Mouse (Mus musculus): ENCODE measurements around the gene Fgd6. TPM values are rescaled to one million over a fixed set of nuclear protein-coding genes. Genes with fewer than 3 reads are reported as not detected.
A peak's percentile ranks its signal among the peaks of the same experiment; 100 is the strongest.

Gene Fgd6
- polyA plus RNA-seq (2012; rRNA removed): 2.1 and 2.8 TPM in 2 replicates

DNA sequence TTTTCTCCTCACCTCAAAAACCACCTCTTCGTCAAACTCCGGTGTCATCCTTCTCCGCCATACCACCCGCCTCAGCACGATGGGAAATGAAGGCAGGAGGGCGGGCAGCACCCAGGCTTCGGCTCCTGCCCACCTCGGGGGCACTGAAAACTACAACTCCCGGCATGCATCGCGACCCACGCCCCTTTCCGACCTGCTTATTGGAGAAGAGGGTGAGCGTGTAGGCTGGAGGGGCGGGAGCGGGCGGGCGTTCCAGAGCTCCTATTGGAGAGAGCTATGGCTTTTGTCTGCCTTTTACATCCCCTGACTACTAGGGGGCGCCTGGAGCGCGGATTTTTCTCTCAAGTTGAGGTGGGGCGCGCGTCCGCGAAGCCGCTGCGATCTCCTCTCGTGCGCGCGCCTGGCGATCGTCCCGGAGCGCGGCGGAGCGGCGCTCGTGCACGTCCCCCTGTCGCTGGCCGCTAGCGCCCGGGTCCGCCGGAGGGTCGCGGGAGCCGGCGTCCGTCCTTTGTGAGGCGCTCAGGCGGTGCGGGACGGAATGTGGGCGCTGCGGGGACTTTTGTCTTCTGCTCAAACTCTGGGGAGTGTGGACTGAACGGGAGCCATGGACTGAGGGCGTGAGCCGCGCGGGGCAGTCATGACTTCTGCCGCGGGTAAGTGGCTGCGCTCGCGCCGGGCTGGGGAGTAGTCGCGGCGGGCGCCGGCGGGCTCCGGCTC is at the start of gene Fgd6, which contains the start of gene Vezt:
Gene Fgd6 (plus strand): TSS at position 344 of the 717 bp plus-strand sequence.
Gene Vezt (minus strand): TSS at position 160 of the 717 bp plus-strand sequence.
- DNase-seq (ENCODE audit: low read depth in 1 of 2, low spot score in 2 of 2): peak; percentile 99
- no peaks in the 10 kb centered on the region for H3K27me3 ChIP-seq (ENCODE audit: control insufficient read depth, insufficient read depth, low read length)
- WGBS: under 1% methylated on average over 75 of the region's 77 CpGs
- no peaks in the 10 kb centered on the region for H3K36me3 ChIP-seq (ENCODE audit: control insufficient read depth, insufficient read depth, low read length)
- TF ChIP-seq CTCF (IDR thresholded peaks at IDR 0.05; ENCODE audit: extremely low read depth, insufficient read depth, insufficient read length, insufficient replicate concordance) (peak; percentile 49; the same call in 1 of the 2 replicates), POLR2A (IDR thresholded peaks at IDR 0.05; ENCODE audit: low read depth, low read length) (peak; percentile 37; the same call in 1 of the 2 replicates)
- H3K27ac ChIP-seq (ENCODE audit: insufficient read depth, low read length): peak within 1 kb of the TSS; percentile 70
- peak within 1 kb of the TSS; percentile 93 for H3K4me3 ChIP-seq (ENCODE audit: extremely low read depth, insufficient read depth, insufficient read length)
- H3K4me1 ChIP-seq (ENCODE audit: control insufficient read depth, insufficient read depth, insufficient read length): peaks cover 2% of the 10 kb centered on the region; the same call in 1 of the 2 replicates

DNA sequence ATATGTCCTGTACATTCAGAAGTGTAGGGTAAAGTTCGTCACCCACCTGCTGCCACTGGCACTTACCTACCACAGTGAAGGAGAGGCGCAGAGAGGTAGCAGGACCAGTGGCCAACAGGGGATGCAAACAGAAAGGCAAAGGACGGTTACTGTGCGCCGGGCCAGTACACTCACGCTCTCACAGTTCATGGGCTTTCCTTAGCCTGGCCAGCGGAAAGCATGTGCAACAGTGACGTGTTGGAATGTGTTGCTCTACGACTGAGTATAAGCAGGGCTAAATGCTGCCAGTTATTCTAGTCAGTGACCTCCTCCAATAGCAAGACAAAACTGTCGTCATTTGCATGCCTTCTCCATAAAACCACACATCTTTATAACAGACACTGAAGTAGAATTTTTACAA is 41.7 kb upstream of the Fgd6 start:
- Histone ChIP-seq H3K4me3 (ENCODE audit: extremely low read depth, insufficient read depth, insufficient read length) (no peak overlapping the region), H3K27ac (ENCODE audit: insufficient read depth, low read length) (no peak overlapping the region), H3K4me1 (ENCODE audit: control insufficient read depth, insufficient read depth, insufficient read length) (no peaks in the 10 kb centered on the region), H3K36me3 (ENCODE audit: control insufficient read depth, insufficient read depth, low read length) (peaks cover 17% of the 10 kb centered on the region), H3K27me3 (ENCODE audit: control insufficient read depth, insufficient read depth, low read length) (no peaks in the 10 kb centered on the region)
- WGBS: 96% methylated on average over 10 of the region's 10 CpGs
- no peak for DNase-seq (ENCODE audit: low read depth in 1 of 2, low spot score in 2 of 2)
- TF ChIP-seq CTCF (IDR thresholded peaks at IDR 0.05; ENCODE audit: extremely low read depth, insufficient read depth, insufficient read length, insufficient replicate concordance) (no peak), POLR2A (IDR thresholded peaks at IDR 0.05; ENCODE audit: low read depth, low read length) (no peak)

DNA sequence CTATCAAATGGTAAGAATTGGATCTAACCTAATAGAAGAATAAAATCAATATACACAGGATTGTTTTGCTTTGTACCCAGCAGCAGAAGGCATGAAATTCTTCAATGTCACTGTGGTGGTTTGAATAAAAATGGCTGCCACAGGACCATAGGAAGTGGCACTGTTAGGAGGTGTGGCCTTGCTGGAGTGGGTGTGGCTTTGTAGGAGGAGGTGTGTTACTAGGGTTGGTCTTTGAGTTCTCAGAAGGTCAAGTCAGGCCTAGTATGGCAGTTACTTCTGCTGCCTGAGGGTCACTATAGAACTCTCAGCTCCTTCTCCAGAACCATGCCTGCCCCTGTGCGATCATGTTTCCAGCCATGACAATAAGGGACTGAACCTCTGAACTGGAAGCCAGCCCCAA is 40.7 kb upstream of the Fgd6 start:
- H3K27me3 ChIP-seq (ENCODE audit: control insufficient read depth, insufficient read depth, low read length): no peaks in the 10 kb centered on the region
- peaks cover 20% of the 10 kb centered on the region for H3K36me3 ChIP-seq (ENCODE audit: control insufficient read depth, insufficient read depth, low read length)
- 95% methylated on average over 1 of the region's 1 CpGs for WGBS

DNA sequence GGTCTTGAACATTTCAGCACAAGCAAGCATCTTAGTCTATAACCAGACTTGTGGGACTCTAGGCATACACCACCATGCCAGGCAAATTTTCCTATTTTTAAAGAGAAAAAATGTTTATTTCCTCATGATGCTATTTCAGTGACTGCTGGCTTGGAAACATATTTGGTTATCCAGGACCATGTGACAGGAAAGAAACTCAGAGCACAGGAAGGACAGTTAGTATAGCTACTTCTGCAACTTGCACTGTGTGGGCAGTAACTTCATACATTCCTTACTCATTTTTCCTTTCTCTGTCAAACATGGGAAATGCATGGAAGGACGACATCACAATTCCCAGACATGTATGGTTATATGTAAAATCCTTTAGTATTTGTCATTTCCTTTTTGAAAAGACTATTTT is 36.4 kb upstream of the Fgd6 start:
- no peak for DNase-seq (ENCODE audit: low read depth in 1 of 2, low spot score in 2 of 2)
- Histone ChIP-seq H3K27ac (ENCODE audit: insufficient read depth, low read length) (no peak overlapping the region), H3K27me3 (ENCODE audit: control insufficient read depth, insufficient read depth, low read length) (no peaks in the 10 kb centered on the region), H3K36me3 (ENCODE audit: control insufficient read depth, insufficient read depth, low read length) (peaks cover 29% of the 10 kb centered on the region), H3K4me1 (ENCODE audit: control insufficient read depth, insufficient read depth, insufficient read length) (no peaks in the 10 kb centered on the region), H3K4me3 (ENCODE audit: extremely low read depth, insufficient read depth, insufficient read length) (no peak overlapping the region)
- TF ChIP-seq CTCF (IDR thresholded peaks at IDR 0.05; ENCODE audit: extremely low read depth, insufficient read depth, insufficient read length, insufficient replicate concordance) (no peak), POLR2A (IDR thresholded peaks at IDR 0.05; ENCODE audit: low read depth, low read length) (no peak)
- 80% methylated on average over 1 of the region's 1 CpGs for WGBS

More for the DNA sequence above, 40.7 kb upstream of the Fgd6 start:
- Histone ChIP-seq H3K4me1 (ENCODE audit: control insufficient read depth, insufficient read depth, insufficient read length) (no peaks in the 10 kb centered on the region), H3K4me3 (ENCODE audit: extremely low read depth, insufficient read depth, insufficient read length) (no peak overlapping the region), H3K27ac (ENCODE audit: insufficient read depth, low read length) (no peak overlapping the region)
- TF ChIP-seq POLR2A (IDR thresholded peaks at IDR 0.05; ENCODE audit: low read depth, low read length) (no peak), CTCF (IDR thresholded peaks at IDR 0.05; ENCODE audit: extremely low read depth, insufficient read depth, insufficient read length, insufficient replicate concordance) (no peak)
- DNase-seq (ENCODE audit: low read depth in 1 of 2, low spot score in 2 of 2): no peak

DNA sequence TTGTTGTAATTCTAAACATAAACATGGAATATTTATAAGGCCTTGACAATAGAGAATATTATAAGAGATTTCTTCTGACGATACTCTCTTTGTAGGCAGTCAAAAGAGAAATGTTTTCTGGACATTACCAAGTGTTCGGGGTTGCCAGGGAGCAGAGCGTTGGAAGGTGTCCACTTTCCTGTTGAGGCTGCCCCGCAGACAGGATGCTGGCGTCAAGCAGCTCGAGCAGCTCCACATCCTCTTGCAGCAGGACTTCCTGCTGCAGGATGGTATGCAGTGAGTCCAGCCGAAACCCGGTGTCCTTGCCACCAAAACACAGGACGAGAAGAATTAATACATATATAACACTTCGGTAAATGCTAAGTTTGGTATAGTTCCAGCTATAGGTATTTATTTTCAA is 35.6 kb upstream of the Fgd6 start:
- no peaks in the 10 kb centered on the region for H3K27me3 ChIP-seq (ENCODE audit: control insufficient read depth, insufficient read depth, low read length)
- peaks cover 29% of the 10 kb centered on the region for H3K36me3 ChIP-seq (ENCODE audit: control insufficient read depth, insufficient read depth, low read length)
- H3K4me3 ChIP-seq (ENCODE audit: extremely low read depth, insufficient read depth, insufficient read length): no peak overlapping the region
- no peaks in the 10 kb centered on the region for H3K4me1 ChIP-seq (ENCODE audit: control insufficient read depth, insufficient read depth, insufficient read length)
- no peak for DNase-seq (ENCODE audit: low read depth in 1 of 2, low spot score in 2 of 2)
- WGBS: 66% methylated on average over 10 of the region's 10 CpGs
- H3K27ac ChIP-seq (ENCODE audit: insufficient read depth, low read length): no peak overlapping the region
- TF ChIP-seq CTCF (IDR thresholded peaks at IDR 0.05; ENCODE audit: extremely low read depth, insufficient read depth, insufficient read length, insufficient replicate concordance): no peak
- TF ChIP-seq POLR2A (IDR thresholded peaks at IDR 0.05; ENCODE audit: low read depth, low read length): no peak

- WGBS: 89% methylated on average over 2 of the region's 2 CpGs
- no peak for DNase-seq (ENCODE audit: low read depth in 1 of 2, low spot score in 2 of 2)
Observed at GRCm38 (mm10) chr10:94008356-94008755, 27.4 kb upstream of the Fgd6 start.

More at GRCm38 (mm10) chr10:94008356-94008755, 27.4 kb upstream of the Fgd6 start:
- H3K36me3 ChIP-seq (ENCODE audit: control insufficient read depth, insufficient read depth, low read length): peaks cover 4% of the 10 kb centered on the region; the same call in 1 of the 2 replicates
- H3K27me3 ChIP-seq (ENCODE audit: control insufficient read depth, insufficient read depth, low read length): no peaks in the 10 kb centered on the region
- TF ChIP-seq CTCF (IDR thresholded peaks at IDR 0.05; ENCODE audit: extremely low read depth, insufficient read depth, insufficient read length, insufficient replicate concordance) (no peak), POLR2A (IDR thresholded peaks at IDR 0.05; ENCODE audit: low read depth, low read length) (no peak)
- no peak overlapping the region for H3K4me3 ChIP-seq (ENCODE audit: extremely low read depth, insufficient read depth, insufficient read length)
- H3K27ac ChIP-seq (ENCODE audit: insufficient read depth, low read length): no peak overlapping the region
- H3K4me1 ChIP-seq (ENCODE audit: control insufficient read depth, insufficient read depth, insufficient read length): no peaks in the 10 kb centered on the region

All from spleen, adult 2 months (tissue).